Mouse (Mus musculus) lung, embryonic 16.5 days (tissue): Measurements from ENCODE around the gene Lyl1. TPM values are rescaled to one million over a fixed set of nuclear protein-coding genes. Genes with fewer than 3 reads are reported as not detected.

Source experiments
- ATAC-seq: fragments of 200-750 bp; cut with Nextera tagmentation; 2 replicates; pipeline ENCODE4 v1.8.0; 2017; ENCODE audit warnings: low read depth, mild to moderate bottlenecking, moderate library complexity
- H3K27ac ChIP-seq: fragments of 300-500 bp; sonication (generic); 2 replicates; pipeline ENCODE4 v1.5.1; 2014; ENCODE audit warnings: mild to moderate bottlenecking, control low read depth, low read length
- H3K27me3 ChIP-seq: fragments of 300-500 bp; sonication (generic); 2 replicates; pipeline ENCODE4 v1.6.1; 2014; ENCODE audit warnings: low read depth, low read length, mixed read lengths; ENCODE audit not compliant: control insufficient read depth, insufficient read depth
- H3K36me3 ChIP-seq: fragments of 300-500 bp; sonication (generic); 2 replicates; pipeline ENCODE4 v1.6.1; 2014; ENCODE audit warnings: low read length; ENCODE audit not compliant: control insufficient read depth, insufficient read depth
- H3K4me1 ChIP-seq: fragments of 300-500 bp; sonication (generic); replicated peaks from 2 replicates; pipeline ENCODE4 v1.6.1; 2014; ENCODE audit warnings: low read length, mixed read lengths; ENCODE audit not compliant: control insufficient read depth, insufficient read depth
- H3K4me2 ChIP-seq: fragments of 300-500 bp; sonication (generic); 2 replicates; pipeline ENCODE4 v1.6.1; 2014; ENCODE audit warnings: low read depth, low read length, control low read depth
- H3K4me3 ChIP-seq: fragments of 300-500 bp; sonication (generic); 2 replicates; pipeline ENCODE4 v1.5.1; 2014; ENCODE audit warnings: mild to moderate bottlenecking, low read length, control low read depth
- H3K9ac ChIP-seq: fragments of 300-500 bp; sonication (generic); 2 replicates; pipeline ENCODE4 v1.6.1; 2014; ENCODE audit warnings: low read length, control low read depth
- H3K9me3 ChIP-seq: fragments of 300-500 bp; sonication (generic); 2 replicates; pipeline ENCODE4 v1.6.1; 2016; ENCODE audit warnings: low read length; ENCODE audit not compliant: control insufficient read depth
- WGBS: fragments of 180-500 bp; shearing (Covaris S2); extraction: QIAGEN DNeasy Blood & Tissue Kit; methylation state at CpG from one replicate; pipeline ENCODE4 v1.1.7; 2014; 5-methylcytosine and 5-hydroxymethylcytosine counted together
- polyA plus RNA-seq: library from polyadenylated mRNA; unstranded; fragments of >200 nt; fragmentation: Nextera tagmentation; extraction: Ambion mirVana; gene quantifications from 2 replicates; pipeline ENCODE4 v1.2.1, GENCODE M21; 2015

Gene Lyl1
- polyA plus RNA-seq, 1 experiment from 2014 or later, result 12.5 TPM

DNA sequence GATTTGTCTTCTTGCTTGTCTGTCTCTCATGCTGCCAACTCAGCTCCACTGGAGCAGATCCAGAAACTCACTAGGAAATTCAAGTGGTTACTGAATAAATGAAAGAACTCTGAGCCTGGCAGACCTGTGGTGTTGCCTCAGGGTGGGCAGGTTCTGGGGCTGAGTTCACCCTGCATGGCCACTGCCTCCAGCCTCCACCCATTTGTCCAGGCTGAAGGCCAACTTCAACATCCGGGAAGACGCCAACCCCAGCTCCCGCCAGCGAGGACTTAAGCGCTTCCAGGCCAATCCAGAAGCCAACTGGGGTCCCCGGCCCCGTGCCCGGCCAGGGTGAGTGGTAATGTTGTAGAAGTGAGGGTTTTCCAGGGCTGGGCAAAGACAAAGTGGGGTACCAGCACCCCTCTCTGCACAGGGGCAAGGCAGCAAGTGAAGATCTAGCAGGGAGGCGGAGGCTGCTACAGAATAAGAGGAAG is 2.3 kb upstream of the Lyl1 start:
- Histone ChIP-seq H3K9ac (no peak overlapping the region), H3K27ac (peak overlapping the region; percentile 82), H3K4me3 (no peak overlapping the region), H3K36me3 (peaks cover 24% of the 10 kb centered on the region), H3K4me2 (peak overlapping the region; percentile 14; the same call in 1 of the 2 replicates), H3K4me1 (peaks cover 17% of the 10 kb centered on the region), H3K9me3 (no peaks in the 10 kb centered on the region), H3K27me3 (no peaks in the 10 kb centered on the region; the same call in 1 of the 2 replicates)
- 0 out of 2 replicates have a peak, but pooled peaks have one; percentile 27 for ATAC-seq
- 62% methylated on average over 9 of the region's 9 CpGs for WGBS

DNA sequence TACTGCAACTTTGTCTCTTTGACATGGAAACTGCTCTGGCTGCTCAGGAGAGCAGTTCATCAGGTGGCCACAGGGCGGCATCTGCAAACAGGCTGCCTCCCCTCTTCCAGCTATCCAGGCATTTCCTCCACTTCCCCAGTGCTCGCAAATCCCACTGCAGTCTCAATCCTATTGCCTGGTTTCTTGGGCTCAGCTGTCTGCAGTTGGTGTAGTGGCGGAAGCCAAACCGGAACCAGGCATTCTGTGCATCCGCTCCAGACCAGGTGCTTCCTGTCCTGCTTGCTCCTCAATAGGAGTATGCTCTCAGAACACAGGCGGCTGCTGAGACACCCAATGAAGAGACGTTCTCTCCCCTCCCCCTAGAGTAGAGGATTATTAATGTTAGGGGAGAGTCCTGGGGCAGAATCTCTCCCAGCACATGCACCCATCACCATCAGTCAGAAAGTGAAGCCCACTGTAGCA is 1.4 kb upstream of the Lyl1 start:
- no peak overlapping the region for H3K4me3 ChIP-seq
- H3K4me2 ChIP-seq, result no peak overlapping the region
- peak; percentile 51 for ATAC-seq
- peaks cover 21% of the 10 kb centered on the region for H3K36me3 ChIP-seq
- no peaks in the 10 kb centered on the region for H3K9me3 ChIP-seq
- H3K9ac ChIP-seq, result no peak overlapping the region
- 45% methylated on average over 7 of the region's 7 CpGs for WGBS
- peak overlapping the region; percentile 85 for H3K27ac ChIP-seq
- no peaks in the 10 kb centered on the region; the same call in 1 of the 2 replicates for H3K27me3 ChIP-seq
- H3K4me1 ChIP-seq, result peaks cover 22% of the 10 kb centered on the region

GRCm38 (mm10) chr8:84700526-84700925 is 731 bp upstream of the Lyl1 start:
- H3K9ac ChIP-seq, result no peak overlapping the region
- peak overlapping the region; percentile 85 for H3K27ac ChIP-seq
- peaks cover 16% of the 10 kb centered on the region for H3K36me3 ChIP-seq
- H3K4me3 ChIP-seq, result no peak overlapping the region
- H3K27me3 ChIP-seq, result no peaks in the 10 kb centered on the region; the same call in 1 of the 2 replicates
- H3K4me1 ChIP-seq, result peaks cover 29% of the 10 kb centered on the region
- ATAC-seq, result no peak
- WGBS, result 63% methylated on average over 5 of the region's 5 CpGs
- H3K4me2 ChIP-seq, result no peak overlapping the region
- H3K9me3 ChIP-seq, result no peaks in the 10 kb centered on the region

GRCm38 (mm10) chr8:84702561-84702960 is 1.3 kb downstream of the Lyl1 start:
- Histone ChIP-seq H3K4me1 (peaks cover 43% of the 10 kb centered on the region), H3K4me2 (peak overlapping the region; percentile 60), H3K9me3 (no peaks in the 10 kb centered on the region), H3K9ac (peak overlapping the region; percentile 50), H3K36me3 (peaks cover 9% of the 10 kb centered on the region), H3K27ac (peak overlapping the region; percentile 53; the same call in 1 of the 2 replicates), H3K4me3 (peak overlapping the region; percentile 42), H3K27me3 (peaks cover 4% of the 10 kb centered on the region)
- no peak for ATAC-seq
- WGBS, result 69% methylated on average over 9 of the region's 9 CpGs

DNA sequence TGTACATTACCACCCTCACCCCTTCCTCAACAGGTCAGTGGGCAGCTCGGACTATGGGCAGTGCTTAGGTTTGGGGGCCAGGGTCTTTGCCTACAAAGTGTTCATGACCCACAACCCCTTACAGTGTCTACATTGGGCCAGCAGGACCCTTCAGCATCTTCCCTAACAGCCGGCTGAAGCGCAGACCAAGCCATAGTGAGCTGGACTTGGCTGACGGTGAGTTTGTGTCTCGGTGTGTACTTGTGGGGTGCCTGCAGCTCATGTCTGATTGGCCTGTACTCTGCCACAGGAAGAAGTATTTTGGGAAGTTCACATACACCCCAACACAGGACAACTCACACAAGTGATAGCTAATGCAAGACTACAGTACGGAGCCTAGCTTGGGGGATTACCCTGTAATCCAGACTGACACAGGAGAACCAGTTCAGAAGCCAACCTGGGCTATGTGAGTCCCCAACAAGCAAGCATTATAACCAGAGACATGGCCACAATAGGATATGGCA is 1.8 kb downstream of the Lyl1 start:
- Histone ChIP-seq H3K4me2 (peak overlapping the region; percentile 60), H3K9ac (peak overlapping the region; percentile 50; the same call in 1 of the 2 replicates), H3K27ac (peak overlapping the region; percentile 53), H3K9me3 (no peaks in the 10 kb centered on the region), H3K27me3 (peaks cover 7% of the 10 kb centered on the region), H3K4me1 (peaks cover 47% of the 10 kb centered on the region), H3K4me3 (peak overlapping the region; percentile 42), H3K36me3 (peaks cover 4% of the 10 kb centered on the region)
- WGBS, result 82% methylated on average over 6 of the region's 6 CpGs
- ATAC-seq, result no peak

- Histone ChIP-seq H3K9ac (peak overlapping the region; percentile 42; the same call in 1 of the 2 replicates), H3K9me3 (no peaks in the 10 kb centered on the region), H3K27me3 (peaks cover 7% of the 10 kb centered on the region), H3K4me2 (peak overlapping the region; percentile 60), H3K36me3 (no peaks in the 10 kb centered on the region), H3K4me1 (peaks cover 45% of the 10 kb centered on the region), H3K27ac (peak overlapping the region; percentile 62), H3K4me3 (peak overlapping the region; percentile 42)
- 24% methylated on average over 36 of the region's 38 CpGs for WGBS
- no peak for ATAC-seq
These were observed 2.4 kb downstream of the Lyl1 start for GRCm38 (mm10) chr8:84703466-84704249.

GRCm38 (mm10) chr8:84704356-84704755 is 3.1 kb downstream of the Lyl1 start:
- Histone ChIP-seq H3K9me3 (no peaks in the 10 kb centered on the region), H3K4me3 (peak overlapping the region; percentile 38), H3K4me1 (peaks cover 47% of the 10 kb centered on the region), H3K4me2 (peak overlapping the region; percentile 60), H3K27me3 (peaks cover 7% of the 10 kb centered on the region), H3K9ac (peak overlapping the region; percentile 42; the same call in 1 of the 2 replicates), H3K36me3 (no peaks in the 10 kb centered on the region), H3K27ac (peak overlapping the region; percentile 62)
- no peak for ATAC-seq
- WGBS, result 12% methylated on average over 16 of the region's 16 CpGs

- Histone ChIP-seq H3K27me3 (peaks cover 7% of the 10 kb centered on the region), H3K4me3 (peak overlapping the region; percentile 38), H3K4me1 (peaks cover 50% of the 10 kb centered on the region), H3K27ac (peak overlapping the region; percentile 51), H3K4me2 (peak overlapping the region; percentile 60), H3K9me3 (no peaks in the 10 kb centered on the region), H3K36me3 (no peaks in the 10 kb centered on the region), H3K9ac (peak overlapping the region; percentile 63)
- no peak for ATAC-seq
- WGBS, result 12% methylated on average over 58 of the region's 61 CpGs
These were observed 3.9 kb downstream of the Lyl1 start for GRCm38 (mm10) chr8:84704867-84705831.
